Mouse (Mus musculus): Measurements from ENCODE around the gene Pex7.
"Not testable (repeated sequence)": the region's sequence is repeated elsewhere in the genome, so short reads cannot be mapped to it uniquely, and the experiment has no call there.

Gene Pex7

GRCm38 (mm10) chr10:19933511-19934383 is 26.3 kb upstream of the Pex7 start:
- peak; percentile 87 to 95 for DNase-seq

GRCm38 (mm10) chr10:19932986-19933385 is 25.5 kb upstream of the Pex7 start:
- no peak for DNase-seq

GRCm38 (mm10) chr10:19928205-19928604 is 20.7 kb upstream of the Pex7 start:
- DNase-seq, result no peak

DNA sequence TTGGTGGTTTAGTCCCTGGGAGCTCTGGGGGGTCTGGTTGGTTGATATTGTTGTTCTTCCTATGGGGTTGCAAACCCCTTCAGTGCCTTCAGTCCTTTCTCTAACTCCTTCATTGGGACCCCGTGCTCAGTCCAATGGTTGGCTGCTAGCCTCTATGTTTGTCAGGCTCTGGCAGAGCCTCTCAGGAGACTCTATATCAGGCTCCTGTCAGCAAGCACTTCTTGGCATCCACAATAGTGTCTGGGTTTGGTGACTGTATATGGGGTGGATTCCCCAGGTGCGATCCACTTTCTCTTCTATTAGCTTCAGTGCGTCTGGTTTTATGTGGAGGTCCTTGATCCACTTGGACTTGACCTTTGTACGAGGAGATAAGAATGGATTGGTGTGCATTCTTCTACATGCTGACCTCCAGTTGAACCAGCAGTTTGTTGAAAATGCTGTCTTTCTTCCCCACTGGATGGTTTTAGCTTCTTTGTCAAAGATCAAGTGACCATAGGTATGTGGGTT is 19.0 kb upstream of the Pex7 start:
- DNase-seq, result not testable (repeated sequence)

DNA sequence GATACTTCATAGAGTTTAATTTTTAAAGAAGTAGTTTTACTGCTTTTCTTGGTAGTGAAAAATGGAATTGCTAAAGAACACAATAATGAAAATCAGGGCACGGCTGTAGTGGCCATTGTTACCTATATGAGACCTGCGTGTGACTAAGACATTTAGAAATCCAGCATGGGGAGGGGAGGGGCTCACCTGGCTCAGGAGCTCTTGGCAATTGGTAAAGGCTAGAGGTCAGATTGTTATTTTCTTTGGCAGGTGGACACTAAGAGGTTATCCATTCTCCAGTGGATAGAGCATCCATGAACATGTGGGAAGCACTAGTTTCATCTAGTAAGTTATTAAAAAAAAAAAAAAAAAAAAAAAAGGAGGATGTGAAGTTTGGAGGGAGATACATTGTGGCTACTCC is 16.8 kb upstream of the Pex7 start:
- no peak for DNase-seq

- peak; percentile 94 to 98 for DNase-seq
Observed at GRCm38 (mm10) chr10:19922410-19922809, 14.9 kb upstream of the Pex7 start.

DNA sequence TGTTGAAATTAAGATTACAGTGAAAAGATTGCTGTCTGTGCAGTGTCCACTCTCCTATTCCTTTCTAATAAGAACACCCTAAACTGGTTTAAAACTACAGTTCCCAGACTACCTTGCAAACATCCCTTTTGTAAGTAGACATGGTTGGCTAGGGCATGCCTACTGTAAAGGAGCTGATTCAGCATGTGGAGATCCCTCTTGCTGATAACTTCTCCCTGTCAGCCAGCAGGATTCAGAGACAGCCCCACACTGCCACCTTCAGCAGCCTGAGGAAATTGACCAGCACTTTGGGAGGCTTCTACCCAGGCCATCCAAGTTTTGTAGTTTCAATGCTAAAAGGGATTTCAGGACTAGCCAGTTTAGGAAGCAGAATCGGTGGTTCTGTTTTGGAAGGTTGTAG is 7.8 kb upstream of the Pex7 start:
- DNase-seq, result peak; percentile 54 to 69

- no peak for DNase-seq
Observed at GRCm38 (mm10) chr10:19913806-19914205, 6.3 kb upstream of the Pex7 start.

DNA sequence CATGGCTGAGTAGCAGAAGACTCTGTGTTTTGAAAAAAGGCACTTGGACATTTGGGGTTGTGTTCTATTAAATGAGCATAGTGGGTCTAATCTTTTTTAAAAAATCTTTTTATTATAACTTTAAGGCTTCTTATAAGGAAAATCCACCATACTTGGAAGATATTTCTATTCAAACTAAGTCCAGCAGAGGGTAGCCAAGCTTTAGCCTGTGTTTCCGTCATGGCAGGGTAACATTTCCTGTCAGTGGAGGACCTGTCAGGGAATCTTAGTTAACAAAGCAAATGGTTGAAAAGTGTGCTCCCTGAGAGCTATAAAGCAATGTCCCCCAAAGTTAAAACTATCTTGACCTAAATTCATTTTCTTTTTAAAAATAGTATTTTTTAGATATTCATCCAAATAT is 4.1 kb upstream of the Pex7 start:
- DNase-seq, result no peak

- no peak for DNase-seq
Observed at GRCm38 (mm10) chr10:19910516-19910915, 3.0 kb upstream of the Pex7 start.

GRCm38 (mm10) chr10:19908076-19908475 is 587 bp upstream of the Pex7 start:
- DNase-seq, result no peak

DNA sequence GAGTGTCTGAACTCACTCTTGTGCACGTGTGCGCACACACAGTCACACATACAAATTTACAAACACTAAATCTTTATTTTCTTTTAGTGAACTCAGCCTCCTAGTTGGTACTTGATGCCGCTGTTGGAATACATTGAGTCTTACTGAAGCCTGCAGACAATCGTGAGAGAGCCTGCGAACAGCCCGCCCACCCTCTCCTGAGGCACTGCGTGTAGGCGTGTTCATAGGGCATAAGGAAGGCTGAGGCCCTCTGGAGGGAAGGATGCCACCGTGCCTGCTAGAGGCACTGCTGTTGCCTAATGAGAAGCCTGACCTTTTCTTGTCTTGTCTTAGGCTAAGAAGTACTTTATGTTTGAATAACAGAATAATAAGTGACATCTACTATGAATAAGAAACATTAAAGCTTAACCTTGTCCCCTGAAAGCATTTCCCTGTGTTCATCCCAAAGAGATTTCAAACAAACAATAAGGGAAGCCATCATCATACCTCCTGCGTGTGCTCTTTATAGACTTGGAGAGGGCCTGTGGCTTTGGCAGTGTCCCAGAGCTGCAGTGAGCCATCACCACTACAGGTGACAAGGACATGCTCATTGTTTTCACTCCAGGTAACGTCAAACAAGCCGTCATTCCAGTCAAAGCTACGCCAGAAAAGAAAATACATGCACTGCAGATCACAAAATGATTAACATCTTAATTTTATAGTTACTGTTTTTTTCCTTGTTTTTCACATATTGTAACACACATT is 3.2 kb downstream of the Pex7 start:
- peak; percentile 59 to 61 for DNase-seq

DNA sequence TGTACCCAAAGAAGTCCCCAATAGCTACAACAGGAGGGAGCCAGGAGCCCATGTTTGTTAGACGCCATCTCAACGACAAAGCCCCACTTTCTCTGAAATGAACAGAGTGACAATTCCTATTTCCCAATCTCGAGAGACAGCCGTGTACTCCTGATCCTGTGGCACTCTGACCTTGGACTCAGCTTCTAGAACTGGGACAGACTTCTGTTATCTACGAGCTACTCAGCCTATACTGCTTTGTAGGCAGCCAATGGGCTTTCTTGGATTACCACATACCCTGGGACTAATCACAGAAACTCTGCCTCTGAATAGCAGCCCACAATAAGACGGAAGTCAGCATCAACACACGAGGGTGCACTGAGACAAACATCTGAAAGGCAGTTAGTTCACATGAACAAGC is 5.5 kb downstream of the Pex7 start:
- DNase-seq, result no peak

DNA sequence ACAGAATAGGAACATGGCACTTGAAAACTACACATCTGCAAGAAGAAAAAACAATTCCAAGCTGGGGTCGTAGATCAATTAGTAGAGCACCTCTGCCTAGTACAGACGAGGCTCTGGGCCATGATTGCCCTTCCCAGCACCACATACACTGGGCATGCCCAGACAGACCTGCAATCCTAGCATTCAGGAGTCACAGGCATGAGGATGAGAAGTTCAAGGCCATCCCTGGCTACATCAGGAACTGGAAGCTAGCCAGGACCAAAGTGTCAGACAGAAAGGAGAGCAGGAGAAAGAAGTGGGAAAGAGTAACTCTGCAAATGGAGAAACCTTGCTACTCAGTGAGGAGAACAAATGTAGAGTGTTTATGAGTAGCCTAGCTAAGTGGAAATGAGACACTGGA is 7.3 kb downstream of the Pex7 start:
- DNase-seq, result no peak

DNA sequence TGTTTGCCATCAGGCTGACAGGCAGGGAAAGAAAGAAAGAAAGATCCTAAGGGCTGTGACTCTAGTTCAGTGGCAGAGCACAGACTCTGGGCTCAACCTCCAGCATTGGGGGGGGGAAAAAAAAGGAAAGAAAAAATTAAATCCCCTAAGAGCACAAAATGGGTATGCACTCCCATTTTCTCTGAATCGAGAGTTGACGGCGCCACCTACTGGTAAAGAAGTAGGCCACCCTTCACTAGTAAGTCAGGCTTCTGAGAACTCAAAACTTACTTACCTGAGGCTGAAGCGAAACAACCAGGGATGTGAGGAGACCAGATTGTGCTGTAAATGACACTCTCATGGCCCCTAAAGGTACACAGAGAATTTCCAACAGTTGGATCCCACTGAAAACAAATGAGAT is 13.5 kb downstream of the Pex7 start:
- peak; percentile 48 to 52 for DNase-seq

GRCm38 (mm10) chr10:19893146-19893545 is 14.3 kb downstream of the Pex7 start:
- DNase-seq, result no peak

DNA sequence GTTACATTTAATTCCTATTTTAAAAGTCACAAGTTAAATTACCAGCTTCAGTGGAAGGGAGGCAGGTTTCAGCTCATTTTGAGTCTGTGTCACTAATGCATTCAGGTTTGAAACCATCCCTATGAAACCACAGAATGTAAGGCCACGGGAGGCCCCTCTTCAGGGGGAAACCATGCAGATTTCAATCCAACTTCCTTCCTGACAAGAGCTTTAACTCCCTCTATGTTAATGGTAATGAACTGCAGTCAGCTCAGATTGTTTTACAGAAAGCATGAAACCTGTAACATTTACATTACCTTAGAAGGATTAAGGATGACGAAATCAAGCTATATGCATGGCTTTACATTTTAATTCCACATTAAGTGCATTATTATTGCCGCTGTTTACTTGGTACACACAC is 15.8 kb downstream of the Pex7 start:
- DNase-seq, result no peak

DNA sequence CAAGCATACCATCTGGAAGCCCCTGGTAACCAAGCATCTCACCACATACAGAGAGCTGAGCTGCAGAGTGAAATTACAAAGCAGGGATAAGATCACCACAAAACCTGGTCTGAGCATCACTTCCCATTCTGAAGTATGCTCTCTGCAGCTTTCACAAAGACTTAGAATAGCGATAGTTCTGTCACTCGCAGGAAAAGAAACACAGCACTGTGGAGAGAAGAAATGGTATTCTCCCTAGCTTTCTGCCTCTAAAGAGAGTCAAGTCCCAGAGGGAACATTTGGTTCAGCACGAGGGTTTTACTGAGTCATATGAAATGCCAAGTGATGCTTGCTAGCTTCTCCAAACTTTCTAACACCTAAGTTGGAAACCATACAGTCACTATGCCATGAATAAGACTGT is 17.6 kb downstream of the Pex7 start:
- no peak for DNase-seq

DNA sequence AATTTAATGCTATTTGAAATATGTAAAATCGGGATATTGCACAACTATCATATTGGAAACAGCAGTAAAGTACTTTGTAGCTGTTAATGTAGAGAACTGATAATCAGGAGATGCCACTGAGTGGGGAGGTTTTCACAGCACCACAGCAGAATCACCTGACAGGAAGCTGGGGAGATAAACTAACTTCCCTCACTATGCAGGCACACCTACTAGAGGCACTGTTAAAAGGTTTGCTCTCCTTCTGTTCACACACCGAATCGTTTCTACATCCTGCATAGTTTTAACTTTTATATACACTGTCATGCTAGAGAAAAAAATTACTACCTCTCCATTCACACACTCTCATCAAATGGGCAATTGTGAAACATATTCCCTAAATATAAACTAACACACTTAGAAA is 21.2 kb downstream of the Pex7 start:
- DNase-seq, result no peak

DNA sequence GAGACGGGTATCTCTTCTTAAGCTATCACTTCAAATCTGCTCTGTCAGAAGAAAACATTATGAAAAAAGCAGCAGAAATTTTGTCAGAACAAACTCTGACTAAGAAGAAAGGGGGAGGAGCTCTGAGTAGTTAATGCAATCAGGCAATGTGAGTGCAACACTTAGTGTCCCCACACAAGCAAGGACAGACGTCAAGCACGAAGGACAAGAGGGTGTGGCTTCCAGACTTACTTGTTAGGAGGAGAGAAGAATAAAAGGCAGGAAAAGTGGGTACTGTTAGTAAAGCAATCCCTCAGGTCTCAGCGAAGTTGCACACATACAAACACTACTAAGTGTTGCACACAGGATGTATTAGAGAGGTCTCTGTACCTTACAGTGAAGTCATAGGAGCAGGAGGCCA is 23.1 kb downstream of the Pex7 start:
- DNase-seq, result no peak

GRCm38 (mm10) chr10:19880437-19880836 is 27.1 kb downstream of the Pex7 start:
- DNase-seq, result no peak

- DNase-seq, result no peak
Observed at GRCm38 (mm10) chr10:19879161-19879560, 28.3 kb downstream of the Pex7 start.

GRCm38 (mm10) chr10:19877679-19878078 is 29.8 kb downstream of the Pex7 start:
- no peak for DNase-seq

DNA sequence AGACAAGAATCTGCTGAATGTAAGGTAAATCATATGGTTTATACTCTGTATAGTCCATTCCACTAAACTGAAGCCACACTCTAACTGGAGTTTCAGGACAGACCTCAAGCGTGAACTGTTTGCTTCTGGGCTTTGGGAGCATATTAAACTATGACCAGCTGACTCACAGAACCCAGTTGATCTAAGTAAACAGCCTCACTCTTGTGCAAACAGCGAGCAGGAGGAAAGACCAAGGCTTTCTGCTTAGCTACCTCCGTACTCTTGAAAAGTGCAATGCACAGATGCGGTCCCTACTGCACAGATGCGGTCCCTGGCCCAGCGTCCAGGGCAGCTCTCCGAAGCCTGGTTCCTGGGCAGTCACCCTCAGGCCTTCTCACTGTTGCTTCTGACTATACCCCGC is 30.2 kb downstream of the Pex7 start:
- no peak for DNase-seq

Data from cerebellum, adult 18-20 months (tissue).